Mouse (Mus musculus) heart, embryonic 10.5 days (tissue): Measurements from ENCODE around the gene Borcs6. TPM values are rescaled to one million over a fixed set of nuclear protein-coding genes. Genes with fewer than 3 reads are reported as not detected.

ENCODE experiments used
- DNase-seq: peaks from one replicate; pipeline ENCODE4 v3.0.0-alpha.2; 2017; ENCODE audit warnings: low spot score
- H3K27ac ChIP-seq: fragments of 300-500 bp; sonication (generic); 2 replicates; pipeline ENCODE4 v1.5.1; 2016; ENCODE audit warnings: mild to moderate bottlenecking
- H3K27me3 ChIP-seq: fragments of 300-500 bp; sonication (generic); 2 replicates; pipeline ENCODE4 v1.6.1; 2016; ENCODE audit warnings: mild to moderate bottlenecking; ENCODE audit not compliant: poor library complexity, insufficient read depth, severe bottlenecking
- H3K36me3 ChIP-seq: fragments of 300-500 bp; sonication (generic); 2 replicates; pipeline ENCODE4 v1.6.1; 2016; ENCODE audit warnings: mild to moderate bottlenecking, moderate library complexity
- H3K4me1 ChIP-seq: fragments of 300-500 bp; sonication (generic); 2 replicates; pipeline ENCODE4 v1.6.1; 2016; ENCODE audit warnings: mild to moderate bottlenecking
- H3K4me3 ChIP-seq: fragments of 300-500 bp; sonication (generic); 2 replicates; pipeline ENCODE4 v1.5.1; 2016; ENCODE audit warnings: mild to moderate bottlenecking, moderate library complexity
- H3K9me3 ChIP-seq: fragments of 300-500 bp; sonication (generic); 2 replicates; pipeline ENCODE4 v1.6.1; 2016; ENCODE audit warnings: mild to moderate bottlenecking, moderate library complexity
- WGBS: fragments of 180-500 bp; shearing (Covaris S2); methylation state at CpG from one replicate; pipeline ENCODE4 v1.1.7; 2016; 5-methylcytosine and 5-hydroxymethylcytosine counted together
- polyA plus RNA-seq: library from polyadenylated mRNA; unstranded; fragments of >200 nt; fragmentation: Nextera tagmentation; extraction: Ambion mirVana; gene quantifications from 2 replicates; pipeline ENCODE4 v1.2.1, GENCODE M21; 2016

The Borcs6 gene
- polyA plus RNA-seq, 1 experiment from 2014 or later = 9.0 TPM

DNA sequence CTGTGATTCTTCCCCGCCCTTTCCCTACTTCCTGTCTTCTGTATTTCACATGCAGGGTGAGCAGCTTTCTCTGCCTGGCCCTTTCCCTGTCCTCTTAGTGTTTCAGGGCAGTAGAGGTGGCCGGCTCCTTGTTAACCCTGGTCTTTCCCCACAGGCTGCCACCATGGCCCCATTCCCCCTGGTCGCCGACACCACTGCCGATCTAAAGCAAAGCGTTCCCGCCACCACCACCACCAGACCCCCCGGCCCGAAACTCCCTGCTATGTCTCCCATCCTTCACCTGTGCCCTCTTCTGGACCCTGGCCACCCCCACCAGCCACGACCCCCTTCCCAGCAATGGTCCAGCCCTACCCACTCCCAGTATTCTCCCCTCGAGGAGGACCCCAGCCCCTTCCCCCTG is 46.8 kb downstream of the Borcs6 start:
- no peak overlapping the region for H3K27ac ChIP-seq
- no peak for DNase-seq
- 0 out of 2 replicates have a peak overlapping the region, but pooled peaks have one; percentile 5 for H3K4me3 ChIP-seq
- no peaks in the 10 kb centered on the region for H3K27me3 ChIP-seq
- H3K36me3 ChIP-seq = peaks cover 83% of the 10 kb centered on the region
- WGBS = 89% methylated on average over 11 of the region's 11 CpGs
- no peaks in the 10 kb centered on the region for H3K9me3 ChIP-seq
- H3K4me1 ChIP-seq = peaks cover 14% of the 10 kb centered on the region

DNA sequence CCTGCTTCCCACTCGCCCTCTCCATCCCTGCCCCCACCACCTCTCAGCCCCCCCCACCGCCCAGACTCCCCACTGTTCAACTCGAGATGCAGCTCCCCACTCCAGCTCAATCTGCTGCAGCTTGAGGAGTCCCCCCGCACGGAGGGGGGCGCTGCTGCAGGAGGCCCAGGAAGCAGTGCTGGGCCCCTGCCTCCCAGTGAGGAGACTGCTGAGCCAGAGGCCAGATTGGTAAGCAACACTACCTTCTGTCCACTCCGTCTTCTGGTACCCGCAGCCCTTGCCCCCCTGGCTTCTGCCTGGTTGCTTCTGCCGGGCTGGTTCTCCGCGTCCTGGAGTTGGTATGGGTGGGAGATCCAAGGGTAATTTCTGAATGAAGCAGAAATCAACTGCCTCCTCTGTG is 47.3 kb downstream of the Borcs6 start:
- H3K36me3 ChIP-seq = peaks cover 78% of the 10 kb centered on the region
- no peaks in the 10 kb centered on the region for H3K9me3 ChIP-seq
- 87% methylated on average over 11 of the region's 11 CpGs for WGBS
- H3K4me3 ChIP-seq = 0 out of 2 replicates have a peak overlapping the region, but pooled peaks have one; percentile 9
- H3K27me3 ChIP-seq = no peaks in the 10 kb centered on the region
- no peak overlapping the region for H3K27ac ChIP-seq
- H3K4me1 ChIP-seq = peaks cover 18% of the 10 kb centered on the region
- no peak for DNase-seq

DNA sequence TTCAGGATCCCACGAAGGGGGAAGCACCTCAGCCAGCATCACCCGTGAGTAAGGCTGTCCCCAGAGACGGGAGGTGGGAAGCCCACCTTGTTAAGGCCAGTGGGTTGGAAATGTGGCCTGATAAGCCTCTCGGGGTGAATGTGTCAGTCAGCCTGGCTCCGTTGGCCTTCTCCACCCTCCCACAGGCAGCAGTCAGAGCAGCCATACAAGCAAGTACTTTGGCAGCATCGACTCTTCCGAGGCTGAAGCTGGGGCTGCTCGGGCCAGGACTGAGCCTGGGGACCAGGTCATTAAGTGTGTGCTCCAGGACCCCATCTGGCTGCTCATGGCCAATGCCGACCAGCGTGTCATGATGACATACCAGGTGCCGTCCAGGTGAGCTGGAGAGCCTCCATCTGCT is 48.2 kb downstream of the Borcs6 start:
- peaks cover 26% of the 10 kb centered on the region for H3K4me1 ChIP-seq
- no peaks in the 10 kb centered on the region for H3K27me3 ChIP-seq
- H3K9me3 ChIP-seq = no peaks in the 10 kb centered on the region
- DNase-seq = no peak
- H3K4me3 ChIP-seq = no peak overlapping the region
- 83% methylated on average over 11 of the region's 11 CpGs for WGBS
- no peak overlapping the region for H3K27ac ChIP-seq
- peaks cover 69% of the 10 kb centered on the region for H3K36me3 ChIP-seq

DNA sequence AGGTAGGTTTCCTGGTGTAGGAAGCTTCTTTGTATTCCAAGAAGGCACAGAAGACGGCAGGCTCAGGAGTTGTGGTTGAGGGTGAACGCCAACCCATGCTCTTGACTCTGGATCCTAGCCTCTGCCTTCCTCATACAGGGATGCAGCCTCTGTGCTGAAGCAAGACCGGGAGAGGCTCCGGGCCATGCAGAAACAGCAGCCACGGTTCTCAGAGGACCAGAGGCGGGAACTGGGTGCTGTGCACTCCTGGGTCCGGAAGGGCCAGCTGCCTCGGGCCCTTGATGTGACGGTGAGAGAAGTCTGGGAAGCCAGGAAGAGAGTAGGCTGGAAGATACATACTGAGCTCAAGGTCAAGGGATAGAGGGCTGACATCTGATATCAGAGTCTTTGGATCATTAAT is 48.7 kb downstream of the Borcs6 start:
- no peaks in the 10 kb centered on the region for H3K27me3 ChIP-seq
- 93% methylated on average over 9 of the region's 9 CpGs for WGBS
- H3K36me3 ChIP-seq = peaks cover 64% of the 10 kb centered on the region
- no peaks in the 10 kb centered on the region for H3K9me3 ChIP-seq
- H3K4me3 ChIP-seq = no peak overlapping the region
- peaks cover 26% of the 10 kb centered on the region for H3K4me1 ChIP-seq
- H3K27ac ChIP-seq = no peak overlapping the region
- no peak for DNase-seq

DNA sequence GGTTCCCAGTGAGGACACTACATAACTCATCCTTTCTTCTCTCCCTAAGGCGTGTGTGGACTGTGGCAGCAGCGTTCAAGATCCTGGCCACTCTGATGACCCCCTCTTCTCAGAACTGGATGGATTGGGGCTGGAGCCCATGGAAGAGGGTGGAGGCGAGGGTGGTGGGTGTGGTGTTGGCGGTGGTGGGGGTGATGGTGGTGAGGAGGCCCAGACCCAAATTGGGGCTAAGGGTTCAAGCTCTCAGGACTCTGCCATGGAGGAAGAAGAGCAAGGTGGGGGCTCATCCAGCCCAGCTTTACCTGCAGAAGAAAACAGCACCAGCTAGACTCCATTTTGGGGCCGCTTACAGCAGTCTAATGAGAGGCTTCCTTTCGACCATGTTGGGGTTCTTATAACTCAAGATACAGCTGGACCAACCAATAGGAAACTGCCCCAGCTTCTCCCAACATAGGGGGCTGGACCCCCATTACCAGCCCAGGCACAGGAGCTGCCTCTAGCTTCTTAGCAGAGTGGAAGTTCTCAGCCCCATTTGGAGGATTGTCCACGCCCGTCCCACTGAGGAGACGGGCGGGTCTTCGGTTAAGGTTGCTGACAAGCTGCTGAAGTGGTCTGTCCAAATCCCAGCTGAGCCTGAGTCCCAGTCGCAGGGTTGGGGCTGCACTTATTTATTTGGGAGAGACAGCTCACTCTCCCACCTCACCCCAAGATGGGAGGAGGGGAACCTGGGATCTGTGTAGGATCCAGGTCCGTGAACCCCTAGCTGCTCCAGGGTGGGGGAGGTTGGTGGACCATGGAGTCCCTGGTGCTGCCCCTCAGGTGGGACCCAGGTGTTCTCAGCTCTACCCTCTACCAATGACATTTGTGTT is 49.7 kb downstream of the Borcs6 start:
- H3K4me1 ChIP-seq = peaks cover 26% of the 10 kb centered on the region
- peak overlapping the region; percentile 65 for H3K4me3 ChIP-seq
- no peaks in the 10 kb centered on the region for H3K9me3 ChIP-seq
- no peak overlapping the region; the same call in 1 of the 2 replicates for H3K27ac ChIP-seq
- DNase-seq = no peak
- peaks cover 7% of the 10 kb centered on the region; the same call in 1 of the 2 replicates for H3K27me3 ChIP-seq
- WGBS = 76% methylated on average over 13 of the region's 13 CpGs
- H3K36me3 ChIP-seq = peaks cover 54% of the 10 kb centered on the region

DNA sequence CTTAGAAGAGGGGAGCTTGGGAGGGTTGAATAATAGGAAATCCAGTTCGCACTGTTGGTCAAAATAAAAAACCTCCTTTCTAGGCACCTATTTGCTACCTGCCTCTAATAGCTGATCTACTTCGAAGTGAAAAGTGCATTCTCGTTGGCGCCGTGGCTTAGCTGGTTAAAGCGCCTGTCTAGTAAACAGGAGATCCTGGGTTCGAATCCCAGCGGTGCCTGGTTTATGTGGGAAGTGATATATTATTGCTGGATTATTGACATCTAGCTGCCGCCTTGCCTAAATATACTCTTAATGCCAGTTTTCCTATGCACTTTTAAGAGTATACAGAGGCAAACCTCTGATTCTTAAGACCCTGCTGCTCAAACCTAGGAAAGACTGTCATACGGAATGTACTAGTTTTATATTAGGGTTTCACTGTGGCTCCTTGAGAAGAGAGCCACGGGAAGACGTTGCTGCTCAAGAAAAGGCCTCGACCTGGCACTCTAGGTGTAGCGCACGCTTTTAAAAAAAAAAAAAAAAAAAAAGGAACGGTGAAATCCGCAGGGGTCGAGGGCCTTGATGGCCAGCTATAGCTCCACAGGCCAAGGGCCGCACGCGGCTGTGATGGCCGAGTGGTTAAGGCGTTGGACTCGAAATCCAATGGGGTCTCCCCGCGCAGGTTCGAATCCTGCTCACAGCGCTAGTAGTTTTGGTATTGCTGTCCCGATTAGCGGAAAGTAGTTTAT is 51.0 kb downstream of the Borcs6 start:
- H3K27me3 ChIP-seq = peaks cover 18% of the 10 kb centered on the region; the same call in 1 of the 2 replicates
- H3K27ac ChIP-seq = peak overlapping the region; percentile 86
- peaks cover 26% of the 10 kb centered on the region for H3K4me1 ChIP-seq
- H3K4me3 ChIP-seq = peak overlapping the region; percentile 65
- peaks cover 41% of the 10 kb centered on the region for H3K36me3 ChIP-seq
- H3K9me3 ChIP-seq = no peaks in the 10 kb centered on the region
- DNase-seq = peak; percentile 94
- WGBS = under 1% methylated on average over 30 of the region's 30 CpGs

Other genes starting within 250 kb of the Borcs6 start
- 68.7 and 69.2 TPM in 2 replicates for gene Ndel1, start 187.9 kb upstream of the Borcs6 start, polyA plus RNA-seq
- gene Rnf222, start 171.2 kb upstream of the Borcs6 start, polyA plus RNA-seq = 0.09 and 0.11 TPM in 2 replicates
- gene Rpl26, start 158.1 kb upstream of the Borcs6 start, polyA plus RNA-seq = 711 and 869 TPM in 2 replicates
- gene Odf4, start 132.6 kb upstream of the Borcs6 start, polyA plus RNA-seq = not detected in 2 replicates
- 10.5 and 13.4 TPM in 2 replicates for gene Arhgef15, start 102.2 kb upstream of the Borcs6 start, polyA plus RNA-seq
- gene Slc25a35, start 91.6 kb upstream of the Borcs6 start, polyA plus RNA-seq = 1.2 and 1.5 TPM in 2 replicates
- gene Rangrf, start 84.5 kb upstream of the Borcs6 start, polyA plus RNA-seq = 79.6 and 82.1 TPM in 2 replicates
- gene Pfas, start 51.3 kb upstream of the Borcs6 start, polyA plus RNA-seq = 30.9 and 35.6 TPM in 2 replicates
- 69.0 and 76.7 TPM in 2 replicates for gene Ctc1, start 43.8 kb upstream of the Borcs6 start, polyA plus RNA-seq
- gene Aurkb, start 14.1 kb upstream of the Borcs6 start, polyA plus RNA-seq = 110 and 147 TPM in 2 replicates
- 29.1 and 30.4 TPM in 2 replicates for gene Tmem107, start 11.1 kb downstream of the Borcs6 start, polyA plus RNA-seq
- gene Vamp2, start 28.8 kb downstream of the Borcs6 start, polyA plus RNA-seq = 85.8 and 93.0 TPM in 2 replicates
- 8.0 and 8.8 TPM in 2 replicates for gene Per1, start 35.5 kb downstream of the Borcs6 start, polyA plus RNA-seq
- gene Hes7, start 60.7 kb downstream of the Borcs6 start, polyA plus RNA-seq = 0.60 and 0.63 TPM in 2 replicates
- 0.16 and 0.17 TPM in 2 replicates for gene 9130213A22Rik, start 62.9 kb downstream of the Borcs6 start, polyA plus RNA-seq
- gene Aloxe3, start 66.2 kb downstream of the Borcs6 start, polyA plus RNA-seq = 0.16 and 0.25 TPM in 2 replicates
- not detected in 2 replicates for gene Alox12b, start 97.3 kb downstream of the Borcs6 start, polyA plus RNA-seq
- 1.1 and 1.2 TPM in 2 replicates for gene Alox8, start 138.1 kb downstream of the Borcs6 start, polyA plus RNA-seq
- 0.24 and 0.46 TPM in 2 replicates for gene Gucy2e, start 177.3 kb downstream of the Borcs6 start, polyA plus RNA-seq